Mouse (Mus musculus) fat pad, adult 2 months (tissue): Measurements from ENCODE around the gene Rab11fip3.

Source experiments
- DNase-seq: peaks from one replicate; pipeline ENCODE4 v3.0.0-alpha.2; 2011; ENCODE audit warnings: low read depth, low spot score; ENCODE audit errors: extremely low read depth

Gene Rab11fip3

DNA sequence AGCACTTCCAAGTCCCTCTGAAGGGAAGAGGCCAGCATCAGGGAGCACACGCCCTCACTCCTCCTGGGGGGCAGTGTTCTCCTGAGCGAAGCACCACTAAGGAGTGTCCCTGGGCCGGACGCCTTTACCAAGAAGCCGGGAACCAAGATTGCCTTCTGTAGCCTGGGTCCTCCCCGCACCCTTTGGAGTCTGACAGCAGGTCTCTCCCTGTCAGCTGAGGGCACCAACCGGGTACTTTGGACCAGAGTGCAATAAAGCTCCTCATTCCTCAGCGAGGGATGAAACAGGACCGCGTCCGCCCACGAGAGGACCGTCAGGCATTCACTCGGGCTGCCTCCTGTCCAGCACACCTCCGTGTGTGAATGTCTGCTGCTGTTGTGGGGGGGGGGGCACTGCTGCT is 64.6 kb downstream of the Rab11fip3 start:
- no peak for DNase-seq

DNA sequence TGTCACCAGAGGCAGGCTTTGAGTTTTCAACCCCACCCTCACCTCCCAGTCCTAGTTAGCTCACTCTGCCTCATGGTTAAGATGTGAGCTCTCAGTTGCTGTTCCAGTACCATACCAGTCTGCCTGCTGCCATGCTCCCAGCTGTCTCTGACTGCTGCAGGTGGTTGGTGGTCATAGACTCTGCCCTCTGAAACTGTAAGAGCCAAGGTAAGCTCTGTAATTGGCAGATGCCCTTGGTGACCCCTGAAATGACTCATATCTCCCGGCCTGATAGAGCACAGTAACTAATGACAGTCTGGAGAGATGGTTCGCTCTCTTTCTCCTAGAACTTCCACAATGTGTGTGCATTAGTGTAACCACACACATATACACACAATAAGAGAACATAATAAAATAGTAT is 65.5 kb downstream of the Rab11fip3 start:
- DNase-seq: no peak

DNA sequence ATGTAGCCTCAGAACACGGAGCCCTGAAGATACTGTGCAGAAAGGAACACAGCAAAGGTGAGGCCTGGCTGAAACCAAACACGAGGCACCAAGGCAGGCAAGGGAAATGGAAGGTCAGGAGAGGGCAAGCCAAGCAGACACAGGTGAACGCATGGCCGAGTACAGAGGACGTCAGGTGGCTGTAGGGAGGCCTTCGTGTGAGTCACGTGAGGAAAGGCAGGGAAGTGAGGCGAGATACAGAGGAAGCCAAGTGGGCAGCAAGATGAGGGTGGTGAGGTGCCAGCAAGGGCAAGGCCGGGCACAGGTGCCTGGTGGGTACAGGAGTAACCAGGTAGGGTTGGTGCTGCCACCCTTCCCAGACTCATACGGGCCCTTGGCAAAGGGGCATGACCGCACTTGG is 70.9 kb downstream of the Rab11fip3 start:
- no peak for DNase-seq

DNA sequence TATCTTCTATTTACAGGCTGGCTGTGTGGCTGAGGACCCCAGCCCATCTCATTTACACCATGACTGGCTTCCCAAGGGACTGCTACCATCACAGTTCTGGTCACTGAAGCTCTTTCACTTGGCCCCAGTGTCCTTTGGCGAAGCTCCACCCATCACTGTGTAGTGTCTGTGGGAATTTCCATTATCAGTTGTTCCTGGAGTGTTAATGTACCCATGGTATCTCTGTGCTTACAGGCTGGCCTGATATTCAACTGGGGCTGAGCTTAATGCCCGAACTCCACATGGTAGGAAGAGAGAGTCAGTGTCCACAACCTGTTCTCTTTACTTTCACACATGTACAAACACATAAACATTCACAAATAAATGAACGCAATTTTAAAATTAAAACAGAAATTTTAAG is 75.9 kb downstream of the Rab11fip3 start:
- DNase-seq: no peak

DNA sequence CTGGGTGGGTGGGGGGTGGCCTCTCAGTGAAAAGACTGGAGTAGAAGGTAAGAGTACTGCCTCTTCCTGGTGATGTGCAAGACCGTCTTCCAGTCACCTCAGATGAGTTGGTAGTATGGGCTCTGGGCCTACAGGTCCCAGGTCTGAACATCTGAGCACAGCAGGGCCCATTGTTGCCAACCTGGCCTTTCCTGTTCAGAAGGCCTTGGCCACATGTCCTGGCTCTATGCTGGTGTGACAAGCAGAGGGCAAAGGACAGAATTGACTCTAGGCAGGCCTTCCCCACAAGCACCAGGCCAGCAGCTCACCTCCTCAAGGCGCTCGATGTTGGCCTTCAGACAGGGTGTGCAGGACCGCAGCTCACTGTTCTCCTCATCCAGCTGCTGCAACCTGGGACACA is 77.1 kb downstream of the Rab11fip3 start:
- DNase-seq: no peak

DNA sequence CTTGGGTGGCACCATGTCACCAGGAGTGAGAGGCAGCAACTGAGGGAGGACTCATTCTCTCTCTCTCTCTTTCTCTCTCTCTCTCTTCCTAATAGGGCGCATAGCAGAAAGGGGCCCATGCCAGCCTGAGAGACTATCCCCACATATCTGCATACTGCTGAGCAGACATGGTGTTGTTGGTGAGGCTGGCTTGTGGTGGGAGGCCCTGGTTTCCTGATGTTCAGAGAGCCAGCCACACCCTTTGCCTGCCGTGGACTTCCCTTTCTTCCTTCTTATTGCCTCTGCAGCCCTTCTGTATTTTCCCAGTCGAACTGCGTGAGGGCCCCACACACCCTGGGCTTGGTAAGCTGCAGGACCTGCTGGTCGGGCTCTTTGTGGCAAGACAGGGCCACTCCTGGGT is 79.0 kb downstream of the Rab11fip3 start:
- DNase-seq: no peak

DNA sequence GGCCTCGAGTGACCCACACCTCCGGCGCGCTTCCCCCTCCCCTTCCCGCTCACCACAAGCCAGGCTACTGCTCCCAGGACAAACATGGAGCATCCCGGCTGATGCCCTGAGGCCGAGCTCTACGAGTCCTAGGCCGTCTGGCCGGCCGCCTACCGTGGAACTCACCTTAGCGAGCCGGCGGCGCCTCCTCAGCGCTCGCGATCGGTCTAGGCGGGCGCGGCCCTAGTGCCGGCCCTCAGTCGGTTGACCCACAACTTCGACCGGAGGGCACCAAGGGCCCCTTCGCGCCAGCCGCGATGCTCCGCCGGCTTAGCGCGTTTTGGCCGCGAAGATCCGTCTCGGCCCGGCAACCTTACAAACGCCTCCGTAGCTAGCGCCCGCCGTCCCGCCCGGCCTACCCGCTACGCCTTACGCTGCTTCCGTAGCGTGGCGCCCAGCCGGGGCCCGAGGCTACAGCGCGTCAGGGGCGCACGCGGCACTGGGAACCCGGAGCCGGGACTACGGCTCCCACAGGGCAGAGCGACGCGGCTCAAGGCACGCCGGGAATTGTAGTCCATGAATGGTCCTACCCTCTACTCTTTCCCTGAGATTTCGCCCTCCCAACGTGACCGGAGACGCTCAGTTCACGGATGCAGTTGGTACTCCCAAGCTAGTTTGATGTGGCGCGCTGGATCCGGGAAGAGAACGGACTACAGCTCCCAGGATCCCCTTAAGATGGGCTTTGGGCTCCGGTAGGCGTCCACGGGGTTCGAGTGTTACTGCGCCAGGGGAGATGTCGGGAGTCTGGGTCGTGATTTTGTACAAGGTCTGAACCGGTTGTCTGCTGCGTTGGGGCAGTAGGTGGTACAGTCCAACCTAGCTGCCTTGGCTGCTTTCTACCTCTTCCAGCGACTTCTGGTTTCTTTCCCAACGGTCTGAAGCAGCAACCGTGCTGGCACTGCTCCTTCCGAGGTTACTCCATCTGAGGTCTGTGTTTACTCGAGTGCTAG is 83.8 kb downstream of the Rab11fip3 start, which contains the start of gene Capn15:
TSS of gene Capn15 (minus strand) at position 491 of the 989 bp plus-strand sequence.
- peak; percentile 46 for DNase-seq

DNA sequence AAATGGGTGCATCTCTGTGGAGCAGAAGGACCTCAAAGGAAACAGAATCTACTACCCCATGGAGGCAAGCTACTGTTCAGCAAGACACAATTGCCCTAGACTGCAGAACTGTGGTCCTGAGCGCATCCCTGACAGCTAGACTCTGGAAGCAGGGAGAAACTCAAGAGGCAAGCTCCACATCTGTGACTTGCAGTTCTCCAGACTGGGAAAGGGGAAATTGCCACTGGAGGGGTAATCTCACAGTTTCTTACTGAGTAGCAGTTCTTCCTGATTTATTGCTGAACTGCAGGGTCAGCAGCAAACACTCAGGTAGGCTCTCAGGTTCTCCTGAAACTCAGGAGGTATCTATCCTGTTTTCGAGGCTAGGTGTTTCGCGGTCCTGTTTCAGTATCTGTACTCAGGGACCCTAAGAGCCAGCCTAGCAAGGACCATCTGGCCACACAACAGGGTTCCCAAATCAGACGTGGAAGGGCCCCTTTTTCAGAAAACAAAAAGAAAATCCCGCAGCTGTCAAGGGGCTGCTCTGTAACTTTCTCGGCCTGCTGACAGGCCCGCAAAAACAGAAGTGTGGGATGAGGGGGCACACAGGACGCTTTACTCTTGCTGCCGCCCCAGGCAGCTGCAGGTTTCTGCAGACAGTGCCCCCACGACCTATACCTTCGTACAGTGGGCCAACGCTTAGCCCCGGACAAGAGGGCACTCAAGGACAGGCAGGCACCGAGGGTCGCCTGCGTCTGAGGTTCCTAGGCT is 84.6 kb downstream of the Rab11fip3 start:
- DNase-seq: no peak

DNA sequence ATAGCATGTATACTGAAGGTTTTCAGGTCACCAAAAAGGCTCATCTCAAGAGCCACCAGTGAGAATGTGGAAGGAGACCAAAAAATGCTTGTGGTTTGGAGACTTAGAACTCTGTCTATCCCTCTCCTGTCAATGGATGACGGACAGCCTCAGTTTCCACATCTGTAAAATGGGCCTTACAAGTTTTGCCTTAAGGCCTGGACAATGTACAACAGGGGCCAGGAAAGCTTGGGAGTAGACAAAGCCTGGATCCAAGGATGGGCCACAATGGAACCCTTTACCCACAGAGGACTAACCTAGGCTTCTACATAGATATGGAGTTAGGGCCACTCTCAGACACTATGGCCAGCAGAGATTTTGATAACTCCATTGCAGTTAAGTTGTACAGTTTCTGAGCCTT is 85.3 kb downstream of the Rab11fip3 start:
- DNase-seq: no peak

DNA sequence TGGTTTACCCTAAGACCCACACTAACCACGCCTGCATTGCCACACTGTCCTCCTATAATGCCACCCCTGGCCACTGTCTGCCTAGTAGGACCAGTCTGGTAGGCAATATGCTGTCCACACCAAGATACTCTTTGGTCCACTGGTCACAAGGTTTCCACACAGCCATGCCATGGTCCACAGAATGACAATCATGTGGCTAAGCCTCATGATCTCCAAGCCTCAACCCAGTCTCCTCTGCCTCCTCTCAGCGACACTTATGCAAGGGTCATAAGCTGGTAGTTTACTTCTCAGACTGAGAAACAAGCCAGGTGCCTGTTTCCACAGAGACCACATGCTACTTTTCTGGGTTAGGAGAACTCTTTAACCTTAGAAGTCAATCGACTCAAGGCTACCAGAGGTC is 86.4 kb downstream of the Rab11fip3 start:
- DNase-seq: no peak

DNA sequence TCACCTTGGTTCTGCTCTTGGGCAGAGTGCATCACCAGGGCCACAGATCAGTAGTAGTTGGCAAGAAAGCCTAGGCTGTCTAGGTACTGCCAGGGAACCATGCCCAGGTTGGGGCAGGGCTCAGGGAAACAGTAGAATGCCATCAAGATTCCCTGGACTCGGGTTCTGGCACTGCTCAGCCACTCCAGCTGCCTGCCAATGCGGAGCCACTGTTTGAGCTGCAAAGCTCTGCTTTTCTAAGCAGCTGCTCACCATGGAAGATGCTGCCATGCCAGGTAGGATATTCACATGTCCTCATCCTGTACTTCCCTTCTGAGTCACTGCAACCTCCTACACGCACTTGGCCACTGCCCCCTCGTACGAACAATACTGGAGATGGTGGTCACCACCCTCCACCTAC is 88.5 kb downstream of the Rab11fip3 start:
- no peak for DNase-seq

DNA sequence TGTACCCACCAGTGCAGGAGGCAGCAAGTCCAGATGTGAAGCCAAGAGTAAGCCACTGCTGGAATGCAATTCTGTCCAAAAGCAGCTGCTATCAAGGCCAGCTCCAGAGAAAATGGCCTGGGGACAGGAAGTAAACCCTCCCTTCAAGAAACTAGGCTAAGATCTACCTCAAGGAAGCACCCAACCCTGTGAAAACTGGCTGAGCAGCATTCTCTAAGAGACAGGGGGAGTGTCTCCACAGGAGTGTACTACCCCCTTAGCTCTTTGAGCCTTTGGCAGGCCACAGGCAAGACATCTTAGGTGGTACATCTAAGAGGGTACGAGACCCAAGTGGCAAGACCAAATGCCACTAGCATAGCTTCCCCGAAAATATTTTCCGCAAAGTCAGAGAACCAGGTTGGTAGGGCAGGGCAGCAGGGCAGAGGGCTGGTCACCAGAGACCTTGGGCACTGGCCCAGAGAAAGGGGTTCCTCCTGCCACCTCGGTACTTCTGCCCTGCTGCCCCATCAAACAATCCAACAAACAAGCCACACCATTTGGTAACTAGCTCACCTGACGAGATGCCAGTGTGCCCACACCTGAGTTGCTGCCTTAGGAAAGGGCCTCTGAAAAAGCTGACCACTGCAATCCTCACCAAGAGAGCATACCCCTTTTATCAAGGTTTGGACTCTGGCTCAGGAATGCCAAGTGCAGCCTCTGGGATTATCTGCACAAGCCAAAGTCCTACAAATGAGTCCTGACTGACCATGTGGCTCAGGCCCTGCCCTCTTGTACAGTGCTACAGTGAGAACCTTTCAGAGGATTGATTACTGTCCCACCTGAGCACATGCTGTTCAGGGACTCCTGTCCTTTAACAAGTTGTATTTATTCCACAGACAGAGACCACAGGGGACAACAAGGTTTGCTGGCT is 89.3 kb downstream of the Rab11fip3 start:
- no peak for DNase-seq

DNA sequence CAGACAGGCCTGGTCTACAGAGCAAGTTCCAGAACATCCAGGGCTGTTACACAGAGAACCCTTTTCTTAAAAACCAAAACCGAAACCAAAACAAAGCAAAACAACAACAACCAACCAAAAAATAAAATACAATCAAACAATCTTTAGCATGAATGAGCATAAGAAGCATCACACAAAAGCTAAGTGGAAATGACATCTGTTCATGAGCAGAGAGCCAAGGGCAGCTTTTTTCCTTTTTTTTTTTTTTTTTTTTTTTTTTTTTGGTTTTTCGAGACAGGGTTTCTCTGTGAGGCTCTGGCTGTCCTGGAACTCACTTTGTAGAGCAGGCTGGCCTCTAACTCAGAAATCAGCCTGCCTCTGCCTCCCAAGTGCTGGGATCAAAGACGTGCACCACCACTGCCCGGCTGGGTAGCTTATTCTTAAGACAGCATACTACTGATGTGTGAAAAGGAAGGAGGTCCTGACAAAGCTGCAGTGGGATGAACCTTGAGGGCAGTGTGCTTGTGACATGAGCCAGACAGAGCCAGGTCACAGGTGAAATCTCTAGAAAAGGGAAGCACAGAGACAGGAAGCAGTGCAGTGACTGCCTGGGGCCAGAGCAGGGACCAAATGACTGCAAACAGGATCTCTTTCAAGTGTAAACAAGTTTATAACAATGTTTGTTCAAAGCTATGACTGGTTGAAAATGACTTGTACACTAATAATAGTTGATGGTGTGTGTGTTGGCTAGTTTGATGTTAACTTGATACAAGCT is 98.2 kb downstream of the Rab11fip3 start:
- no peak for DNase-seq

DNA sequence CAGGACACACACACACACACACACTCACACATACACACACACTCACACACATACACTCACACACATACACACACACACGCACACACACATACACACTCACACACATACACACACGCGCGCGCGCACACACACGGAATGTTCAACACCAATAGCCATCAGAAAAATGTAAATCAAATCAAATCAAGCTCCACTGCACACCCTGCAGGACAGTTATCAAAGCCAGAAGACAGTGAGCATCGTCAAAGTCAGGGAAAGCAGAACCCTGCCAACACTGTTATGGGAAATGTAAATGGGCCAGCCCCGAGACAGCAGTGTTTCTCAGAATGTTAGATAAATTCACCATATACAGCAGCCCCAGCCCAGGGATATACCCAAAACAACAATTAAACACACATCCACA is 98.9 kb downstream of the Rab11fip3 start:
- DNase-seq: no peak

DNA sequence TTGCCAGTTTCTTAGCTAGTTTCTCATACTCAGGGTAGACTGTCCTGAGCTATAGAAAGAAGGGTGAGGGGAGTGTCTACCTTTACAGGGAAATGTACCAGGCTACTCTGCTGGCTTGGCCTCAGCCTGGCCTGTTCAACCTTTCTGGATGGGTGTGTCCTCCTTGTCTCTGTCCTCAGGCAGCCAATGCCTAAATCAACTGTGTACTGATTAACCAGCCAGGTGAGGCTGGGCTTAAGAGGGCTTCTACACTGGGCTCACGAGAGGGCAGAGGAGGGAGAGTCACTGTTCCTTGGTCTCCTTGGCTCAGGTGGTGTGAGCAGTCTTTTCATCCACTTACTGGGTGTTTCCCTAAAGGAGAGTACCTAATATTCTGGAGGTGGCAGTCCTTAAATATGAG is 101.2 kb downstream of the Rab11fip3 start:
- no peak for DNase-seq

DNA sequence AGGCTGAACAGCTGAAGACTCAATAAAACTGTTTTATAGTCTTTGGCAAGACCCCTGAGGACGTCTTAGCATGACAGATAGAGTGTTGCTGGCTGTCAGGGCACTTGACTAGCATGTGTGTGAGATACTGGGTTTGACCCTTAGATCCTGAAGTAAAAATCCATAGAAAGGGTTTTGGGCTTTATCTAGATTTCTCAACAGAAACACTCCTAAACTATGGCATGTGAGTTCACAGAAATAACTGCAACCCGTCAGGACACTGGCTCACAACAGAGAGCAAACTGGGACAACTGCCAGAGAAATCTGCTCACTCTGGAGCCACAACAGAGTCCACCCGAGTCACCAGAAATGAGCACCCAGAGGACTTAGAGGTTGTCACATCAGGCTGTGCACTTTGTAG is 101.7 kb downstream of the Rab11fip3 start:
- DNase-seq: no peak

DNA sequence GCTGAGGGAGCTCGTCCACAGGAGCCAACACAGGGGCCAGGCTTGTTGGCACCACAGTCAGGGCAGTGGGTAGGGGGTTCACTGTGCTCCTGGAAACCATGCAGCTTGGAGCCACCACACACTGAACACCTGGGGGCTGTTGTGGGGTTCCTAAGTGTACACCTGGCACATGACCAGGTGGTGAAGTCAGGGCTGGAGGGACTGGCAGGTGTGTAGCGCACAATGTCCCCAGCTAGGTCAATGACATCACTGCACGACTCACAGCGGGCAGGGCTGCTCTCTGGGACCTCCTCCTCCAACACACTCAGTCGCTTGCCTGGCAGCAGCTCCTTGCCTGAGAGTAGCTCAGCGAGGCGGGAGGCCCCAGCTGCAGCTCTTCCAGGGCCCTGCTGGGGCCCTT is 105.1 kb downstream of the Rab11fip3 start:
- DNase-seq: no peak

DNA sequence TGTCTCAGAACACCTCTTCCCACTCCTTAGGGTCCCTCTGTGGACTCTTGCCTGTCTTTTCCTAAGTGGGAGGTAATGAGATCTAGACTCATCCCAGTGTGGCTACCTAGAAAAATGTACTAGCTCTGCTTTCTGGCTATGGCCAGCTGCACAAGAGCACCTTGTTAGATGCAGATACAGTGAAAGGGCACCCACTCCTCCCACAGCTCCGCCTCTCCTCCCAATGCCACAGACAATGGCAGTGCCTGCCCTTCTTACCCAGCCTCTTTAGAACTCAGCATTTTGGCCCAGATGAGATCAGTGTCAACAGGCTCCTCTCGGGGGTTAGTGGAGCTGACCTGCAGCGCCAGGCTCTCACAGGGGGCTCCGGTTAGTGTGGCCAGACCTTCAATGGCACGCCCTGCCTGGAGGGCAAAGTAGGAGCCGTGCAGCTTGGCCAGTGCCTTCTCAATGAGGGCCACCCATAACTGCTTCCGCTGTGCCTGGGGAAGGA is 106.9 kb downstream of the Rab11fip3 start:
- DNase-seq: no peak

DNA sequence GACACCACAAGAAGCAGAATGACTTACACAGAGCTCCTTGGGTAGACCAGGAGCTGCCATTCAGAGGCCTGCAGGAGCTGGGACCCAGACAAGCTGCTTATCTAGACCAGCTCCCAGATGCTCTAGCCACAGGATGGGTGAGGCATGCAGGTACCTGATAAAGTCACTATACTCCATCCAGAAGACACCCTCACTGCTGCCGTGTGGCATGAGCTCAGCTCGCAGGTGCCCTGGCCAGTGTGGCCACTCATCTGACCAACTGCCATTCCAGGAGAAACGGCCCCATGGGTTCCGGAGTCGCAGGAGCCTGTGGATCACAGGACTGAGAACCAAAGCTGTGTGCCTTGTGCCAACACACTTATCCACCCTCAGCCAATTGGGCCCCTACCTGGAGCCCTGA is 107.8 kb downstream of the Rab11fip3 start:
- no peak for DNase-seq
